Mouse (Mus musculus): ENCODE measurements around the gene Fhit. TPM values are rescaled to one million over a fixed set of nuclear protein-coding genes. Genes with fewer than 3 reads are reported as not detected.
"Not testable (repeated sequence)": the region's sequence is repeated elsewhere in the genome, so short reads cannot be mapped to it uniquely, and the experiment has no call there.

Gene Fhit
- polyA plus RNA-seq, 1 experiment: not detected

- Histone ChIP-seq H3K4me3 (replicated peaks; ENCODE audit: control insufficient read depth, low read depth, low read length) (no peak overlapping the region), H3K27ac (ENCODE audit: control insufficient read depth, insufficient read depth, low read depth, low read length, poor library complexity) (no peak overlapping the region), H3K4me1 (ENCODE audit: control insufficient read depth, insufficient read depth, low read length) (no peaks in the 10 kb centered on the region)
- TF ChIP-seq CTCF (IDR thresholded peaks at IDR 0.05; ENCODE audit: control insufficient read depth, insufficient read depth, low read length) (no peak), POLR2A (IDR thresholded peaks at IDR 0.05; ENCODE audit: borderline replicate concordance, control insufficient read depth, low read depth, low read length) (no peak)
- 75% methylated on average over 3 of the region's 3 CpGs for WGBS
These were observed 1184.8 kb downstream of the Fhit start for GRCm38 (mm10) chr14:9976934-9977510.

- Histone ChIP-seq H3K4me3 (replicated peaks; ENCODE audit: control insufficient read depth, low read depth, low read length) (no peak overlapping the region), H3K27ac (ENCODE audit: control insufficient read depth, insufficient read depth, low read depth, low read length, poor library complexity) (no peak overlapping the region), H3K4me1 (ENCODE audit: control insufficient read depth, insufficient read depth, low read length) (no peaks in the 10 kb centered on the region)
- TF ChIP-seq CTCF (IDR thresholded peaks at IDR 0.05; ENCODE audit: control insufficient read depth, insufficient read depth, low read length): no peak
- TF ChIP-seq POLR2A (IDR thresholded peaks at IDR 0.05; ENCODE audit: borderline replicate concordance, control insufficient read depth, low read depth, low read length): no peak
- WGBS: 76% methylated on average over 3 of the region's 3 CpGs
These were observed 1187.4 kb downstream of the Fhit start for GRCm38 (mm10) chr14:9974402-9974801.

GRCm38 (mm10) chr14:9963853-9964252 is 1198.0 kb downstream of the Fhit start:
- Histone ChIP-seq H3K4me1 (ENCODE audit: control insufficient read depth, insufficient read depth, low read length) (no peaks in the 10 kb centered on the region), H3K27ac (ENCODE audit: control insufficient read depth, insufficient read depth, low read depth, low read length, poor library complexity) (no peak overlapping the region), H3K4me3 (replicated peaks; ENCODE audit: control insufficient read depth, low read depth, low read length) (no peak overlapping the region)
- 79% methylated on average over 3 of the region's 3 CpGs for WGBS
- TF ChIP-seq POLR2A (IDR thresholded peaks at IDR 0.05; ENCODE audit: borderline replicate concordance, control insufficient read depth, low read depth, low read length): no peak
- no peak for TF ChIP-seq CTCF (IDR thresholded peaks at IDR 0.05; ENCODE audit: control insufficient read depth, insufficient read depth, low read length)

- no peak overlapping the region for H3K27ac ChIP-seq (ENCODE audit: control insufficient read depth, insufficient read depth, low read depth, low read length, poor library complexity)
- 87% methylated on average over 2 of the region's 2 CpGs for WGBS
- H3K4me3 ChIP-seq (replicated peaks; ENCODE audit: control insufficient read depth, low read depth, low read length): no peak overlapping the region
- TF ChIP-seq POLR2A (IDR thresholded peaks at IDR 0.05; ENCODE audit: borderline replicate concordance, control insufficient read depth, low read depth, low read length): no peak
- TF ChIP-seq CTCF (IDR thresholded peaks at IDR 0.05; ENCODE audit: control insufficient read depth, insufficient read depth, low read length): no peak
- H3K4me1 ChIP-seq (ENCODE audit: control insufficient read depth, insufficient read depth, low read length): no peaks in the 10 kb centered on the region
These were observed 1201.4 kb downstream of the Fhit start for GRCm38 (mm10) chr14:9960396-9960795.

GRCm38 (mm10) chr14:9899494-9899893 is 1262.3 kb downstream of the Fhit start:
- 85% methylated on average over 2 of the region's 2 CpGs for WGBS
- no peak for TF ChIP-seq CTCF (IDR thresholded peaks at IDR 0.05; ENCODE audit: control insufficient read depth, insufficient read depth, low read length)
- Histone ChIP-seq H3K27ac (ENCODE audit: control insufficient read depth, insufficient read depth, low read depth, low read length, poor library complexity) (no peak overlapping the region), H3K4me1 (ENCODE audit: control insufficient read depth, insufficient read depth, low read length) (no peaks in the 10 kb centered on the region), H3K4me3 (replicated peaks; ENCODE audit: control insufficient read depth, low read depth, low read length) (no peak overlapping the region)

GRCm38 (mm10) chr14:9896556-9896955 is 1265.3 kb downstream of the Fhit start:
- TF ChIP-seq CTCF (IDR thresholded peaks at IDR 0.05; ENCODE audit: control insufficient read depth, insufficient read depth, low read length): no peak
- TF ChIP-seq POLR2A (IDR thresholded peaks at IDR 0.05; ENCODE audit: borderline replicate concordance, control insufficient read depth, low read depth, low read length): no peak
- no peak overlapping the region for H3K27ac ChIP-seq (ENCODE audit: control insufficient read depth, insufficient read depth, low read depth, low read length, poor library complexity)
- 73% methylated on average over 1 of the region's 1 CpGs for WGBS
- H3K4me1 ChIP-seq (ENCODE audit: control insufficient read depth, insufficient read depth, low read length): no peaks in the 10 kb centered on the region
- no peak overlapping the region for H3K4me3 ChIP-seq (replicated peaks; ENCODE audit: control insufficient read depth, low read depth, low read length)

GRCm38 (mm10) chr14:9852041-9852440 is 1309.8 kb downstream of the Fhit start:
- TF ChIP-seq CTCF (IDR thresholded peaks at IDR 0.05; ENCODE audit: control insufficient read depth, insufficient read depth, low read length): no peak
- no peak for TF ChIP-seq POLR2A (IDR thresholded peaks at IDR 0.05; ENCODE audit: borderline replicate concordance, control insufficient read depth, low read depth, low read length)
- WGBS: 31% methylated on average over 2 of the region's 2 CpGs
- H3K27ac ChIP-seq (ENCODE audit: control insufficient read depth, insufficient read depth, low read depth, low read length, poor library complexity): no peak overlapping the region
- no peaks in the 10 kb centered on the region for H3K4me1 ChIP-seq (ENCODE audit: control insufficient read depth, insufficient read depth, low read length)
- no peak overlapping the region for H3K4me3 ChIP-seq (replicated peaks; ENCODE audit: control insufficient read depth, low read depth, low read length)

GRCm38 (mm10) chr14:9832290-9832689 is 1329.5 kb downstream of the Fhit start:
- no peak for TF ChIP-seq CTCF (IDR thresholded peaks at IDR 0.05; ENCODE audit: control insufficient read depth, insufficient read depth, low read length)
- no peak for TF ChIP-seq POLR2A (IDR thresholded peaks at IDR 0.05; ENCODE audit: borderline replicate concordance, control insufficient read depth, low read depth, low read length)
- H3K4me3 ChIP-seq (replicated peaks; ENCODE audit: control insufficient read depth, low read depth, low read length): no peak overlapping the region
- H3K4me1 ChIP-seq (ENCODE audit: control insufficient read depth, insufficient read depth, low read length): no peaks in the 10 kb centered on the region

GRCm38 (mm10) chr14:9828699-9829240 is 1333.1 kb downstream of the Fhit start:
- H3K4me1 ChIP-seq (ENCODE audit: control insufficient read depth, insufficient read depth, low read length); H3K27ac ChIP-seq (ENCODE audit: control insufficient read depth, insufficient read depth, low read depth, low read length, poor library complexity); H3K4me3 ChIP-seq (replicated peaks; ENCODE audit: control insufficient read depth, low read depth, low read length): not testable (repeated sequence)
- 13% methylated on average over 8 of the region's 8 CpGs for WGBS

More at GRCm38 (mm10) chr14:9832290-9832689, 1329.5 kb downstream of the Fhit start:
- no peak overlapping the region for H3K27ac ChIP-seq (ENCODE audit: control insufficient read depth, insufficient read depth, low read depth, low read length, poor library complexity)

Measured in bone marrow, adult 2 months (tissue).